Mouse (Mus musculus) myocyte (in vitro differentiated cells): ENCODE results near the gene Ifitm5.

Experiments used
- CEBPB ChIP-seq: IDR thresholded peaks from 2 replicates; pipeline ENCODE4 v1.6.1; 2011; ENCODE audit warnings: mild to moderate bottlenecking, moderate library complexity; ENCODE audit not compliant: poor library complexity, insufficient read depth, severe bottlenecking
- E2F4 ChIP-seq: IDR thresholded peaks from one replicate; pipeline ENCODE4 v1.6.1; 2011; ENCODE audit warnings: mild to moderate bottlenecking, control low read depth, moderate library complexity; ENCODE audit not compliant: insufficient read depth
- MAX ChIP-seq: IDR thresholded peaks from one replicate; pipeline ENCODE4 v1.6.1; 2011; ENCODE audit warnings: low read depth, mild to moderate bottlenecking, control low read depth
- MYOD1 ChIP-seq, 3 experiments: IDR thresholded peaks; one replicate each; pipeline ENCODE4 v1.6.1; 2011; ENCODE audit warnings: control low read depth in 2 of 3, low read depth in 2 of 3, mild to moderate bottlenecking in 2 of 3, moderate library complexity in 1 of 3; ENCODE audit not compliant: insufficient read length in 2 of 3, control insufficient read depth in 1 of 3
- MYOG ChIP-seq, 3 experiments: IDR thresholded peaks; one replicate each; pipeline ENCODE4 v1.6.1; 2011; ENCODE audit warnings: control low read depth in 2 of 3, low read depth in 2 of 3, mild to moderate bottlenecking in 2 of 3; ENCODE audit not compliant: insufficient read length in 2 of 3, control insufficient read depth in 1 of 3, insufficient read depth in 1 of 3
- POLR2A ChIP-seq: IDR thresholded peaks from one replicate; pipeline ENCODE4 v1.6.1; 2011; ENCODE audit warnings: low read depth, mild to moderate bottlenecking, control low read depth, moderate library complexity; ENCODE audit not compliant: insufficient read length
- POLR2AphosphoS2 ChIP-seq: IDR thresholded peaks from one replicate; pipeline ENCODE4 v1.6.1; 2011; ENCODE audit warnings: low read depth, control low read depth; ENCODE audit not compliant: insufficient read length
- REST ChIP-seq: IDR thresholded peaks from one replicate; pipeline ENCODE4 v1.6.1; 2011; ENCODE audit warnings: mild to moderate bottlenecking, control low read depth, moderate library complexity; ENCODE audit not compliant: insufficient read depth, insufficient read length
- SRF ChIP-seq: IDR thresholded peaks from one replicate; pipeline ENCODE4 v1.6.1; 2011; ENCODE audit warnings: low read depth; ENCODE audit not compliant: control insufficient read depth, insufficient read length
- TCF12 ChIP-seq: IDR thresholded peaks from one replicate; pipeline ENCODE4 v1.6.1; 2011; ENCODE audit warnings: mild to moderate bottlenecking, control low read depth; ENCODE audit not compliant: poor library complexity, insufficient read depth, severe bottlenecking
- TCF3 ChIP-seq: IDR thresholded peaks from one replicate; pipeline ENCODE4 v1.6.1; 2011; ENCODE audit warnings: low read depth, control low read depth; ENCODE audit not compliant: insufficient read length
- USF1 ChIP-seq: IDR thresholded peaks from one replicate; pipeline ENCODE4 v1.6.1; 2011; ENCODE audit warnings: low read depth, mild to moderate bottlenecking, control low read depth, moderate library complexity

DNA sequence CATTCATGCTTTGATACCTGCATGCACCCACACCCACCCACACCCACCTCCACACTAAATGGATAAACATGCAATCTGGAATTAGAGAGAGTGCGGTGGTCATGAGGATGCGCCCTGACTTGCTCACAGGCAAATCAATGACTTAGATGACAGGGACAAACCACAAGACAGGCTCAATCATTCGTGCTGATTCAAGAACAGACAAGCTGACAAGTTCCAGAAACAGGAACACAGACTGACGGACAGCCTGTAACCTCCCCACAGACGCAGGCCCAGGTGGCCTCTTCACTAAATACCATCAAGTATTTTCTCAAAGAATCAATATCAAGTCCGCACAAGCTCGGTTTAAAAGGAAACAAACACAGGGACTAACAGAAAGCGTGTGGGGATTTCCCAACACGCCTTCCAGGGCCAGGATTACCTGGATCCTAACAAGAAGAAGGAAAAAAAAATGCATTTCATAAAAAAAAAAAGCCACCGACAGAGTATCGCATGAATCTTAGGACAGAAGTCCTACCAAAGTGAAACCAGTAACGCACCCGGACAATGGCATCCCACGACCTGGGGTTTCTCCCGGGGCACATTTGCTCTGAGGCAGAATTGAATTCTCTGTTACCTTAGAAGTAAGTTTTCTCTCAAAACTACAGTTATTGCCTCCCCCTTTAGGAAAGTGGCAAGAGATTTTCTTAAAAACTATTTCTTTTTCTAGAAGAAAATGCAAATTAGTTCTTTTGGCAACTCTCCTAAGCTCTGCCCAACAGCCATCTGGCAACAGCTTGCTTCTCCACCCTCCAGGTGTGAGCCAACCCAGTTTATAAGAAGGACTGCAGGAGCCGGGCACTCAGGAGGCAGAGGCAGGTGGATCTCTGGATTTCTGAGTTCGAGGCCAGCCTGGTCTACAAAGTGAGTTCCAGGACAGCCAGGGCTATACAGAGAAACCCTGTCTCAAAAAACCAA lies 37.4 kb upstream of the Ifitm5 start:
- TF ChIP-seq POLR2A (no peak), E2F4 (no peak), TCF12 (no peak), MYOD1 (IDR thresholded peaks at IDR 0.05; ENCODE audit: control insufficient read depth in 1 of 3, insufficient read length in 2 of 3, low read depth in 2 of 3) (no peak), USF1 (no peak), MAX (no peak), POLR2AphosphoS2 (no peak), CEBPB (no peak), TCF3 (no peak), MYOG (IDR thresholded peaks at IDR 0.05; ENCODE audit: control insufficient read depth in 1 of 3, insufficient read depth in 1 of 3, insufficient read length in 2 of 3, low read depth in 2 of 3) (no peak), REST (no peak), SRF (no peak)
